Mouse (Mus musculus): Measurements from ENCODE around the gene Ubtd1.

Ubtd1 gene

GRCm38 (mm10) chr19:42036357-42036756, 54.8 kb downstream of the Ubtd1 start:
- TF ChIP-seq CTCF (conservative IDR thresholded peaks at IDR 0.05; ENCODE audit: low read length) (no peak), NANOG (IDR thresholded peaks at IDR 0.05; ENCODE audit: borderline replicate concordance, low read length) (no peak)
- no peak overlapping the region for H3K4me3 ChIP-seq (replicated peaks; ENCODE audit: low read length)

GRCm38 (mm10) chr19:42037167-42037702, 55.7 kb downstream of the Ubtd1 start:
- Histone ChIP-seq H3K4me3 (replicated peaks; ENCODE audit: low read length) (no peak overlapping the region), H3K36me3 (ENCODE audit: insufficient read depth, low read length) (peaks cover 12% of the 10 kb centered on the region), H3K4me1 (replicated peaks; ENCODE audit: low read depth, low read length) (peaks cover 38% of the 10 kb centered on the region), H3K27me3 (ENCODE audit: insufficient read depth, low read length) (peaks cover 28% of the 10 kb centered on the region), H3K9me3 (ENCODE audit: low read length) (no peaks in the 10 kb centered on the region)
- TF ChIP-seq CTCF (conservative IDR thresholded peaks at IDR 0.05; ENCODE audit: low read length) (no peak), NANOG (IDR thresholded peaks at IDR 0.05; ENCODE audit: borderline replicate concordance, low read length) (no peak), POU5F1 (IDR thresholded peaks at IDR 0.05; ENCODE audit: borderline replicate concordance, low read length) (no peak)

More at GRCm38 (mm10) chr19:42036357-42036756, 54.8 kb downstream of the Ubtd1 start:
- no peaks in the 10 kb centered on the region for H3K9me3 ChIP-seq (ENCODE audit: low read length)
- H3K27me3 ChIP-seq (ENCODE audit: insufficient read depth, low read length) = peaks cover 19% of the 10 kb centered on the region
- peaks cover 38% of the 10 kb centered on the region for H3K4me1 ChIP-seq (replicated peaks; ENCODE audit: low read depth, low read length)
- H3K36me3 ChIP-seq (ENCODE audit: insufficient read depth, low read length) = peaks cover 18% of the 10 kb centered on the region

GRCm38 (mm10) chr19:42038310-42038709, 56.7 kb downstream of the Ubtd1 start:
- H3K4me1 ChIP-seq (replicated peaks; ENCODE audit: low read depth, low read length) = peaks cover 36% of the 10 kb centered on the region
- TF ChIP-seq POU5F1 (IDR thresholded peaks at IDR 0.05; ENCODE audit: borderline replicate concordance, low read length) (no peak), CTCF (conservative IDR thresholded peaks at IDR 0.05; ENCODE audit: low read length) (no peak), NANOG (IDR thresholded peaks at IDR 0.05; ENCODE audit: borderline replicate concordance, low read length) (no peak)
- H3K9me3 ChIP-seq (ENCODE audit: low read length) = no peaks in the 10 kb centered on the region
- H3K27me3 ChIP-seq (ENCODE audit: insufficient read depth, low read length) = peaks cover 32% of the 10 kb centered on the region
- no peak overlapping the region for H3K4me3 ChIP-seq (replicated peaks; ENCODE audit: low read length)
- peaks cover 10% of the 10 kb centered on the region for H3K36me3 ChIP-seq (ENCODE audit: insufficient read depth, low read length)

GRCm38 (mm10) chr19:42043988-42044387, 62.4 kb downstream of the Ubtd1 start:
- no peak overlapping the region for H3K4me3 ChIP-seq (replicated peaks; ENCODE audit: low read length)
- H3K27me3 ChIP-seq (ENCODE audit: insufficient read depth, low read length) = peaks cover 68% of the 10 kb centered on the region
- no peaks in the 10 kb centered on the region for H3K9me3 ChIP-seq (ENCODE audit: low read length)
- H3K36me3 ChIP-seq (ENCODE audit: insufficient read depth, low read length) = no peaks in the 10 kb centered on the region
- H3K4me1 ChIP-seq (replicated peaks; ENCODE audit: low read depth, low read length) = peaks cover 28% of the 10 kb centered on the region
- TF ChIP-seq CTCF (conservative IDR thresholded peaks at IDR 0.05; ENCODE audit: low read length) (no peak), POU5F1 (IDR thresholded peaks at IDR 0.05; ENCODE audit: borderline replicate concordance, low read length) (no peak), NANOG (IDR thresholded peaks at IDR 0.05; ENCODE audit: borderline replicate concordance, low read length) (no peak)

GRCm38 (mm10) chr19:42045269-42046102, 63.9 kb downstream of the Ubtd1 start, which contains the start of gene Hoga1:
TSS of gene Hoga1 (plus strand) at chr19:42045610.
- TF ChIP-seq CTCF (conservative IDR thresholded peaks at IDR 0.05; ENCODE audit: low read length) = peak; percentile 55
- no peak for TF ChIP-seq NANOG (IDR thresholded peaks at IDR 0.05; ENCODE audit: borderline replicate concordance, low read length)
- TF ChIP-seq POU5F1 (IDR thresholded peaks at IDR 0.05; ENCODE audit: borderline replicate concordance, low read length) = no peak
- no peaks in the 10 kb centered on the region for H3K9me3 ChIP-seq (ENCODE audit: low read length)
- no peaks in the 10 kb centered on the region for H3K36me3 ChIP-seq (ENCODE audit: insufficient read depth, low read length)

GRCm38 (mm10) chr19:42050251-42050650, 68.7 kb downstream of the Ubtd1 start:
- Histone ChIP-seq H3K36me3 (ENCODE audit: insufficient read depth, low read length) (no peaks in the 10 kb centered on the region), H3K9me3 (ENCODE audit: low read length) (no peaks in the 10 kb centered on the region), H3K4me3 (replicated peaks; ENCODE audit: low read length) (no peak overlapping the region), H3K4me1 (replicated peaks; ENCODE audit: low read depth, low read length) (peaks cover 34% of the 10 kb centered on the region), H3K27me3 (ENCODE audit: insufficient read depth, low read length) (peaks cover 28% of the 10 kb centered on the region)
- no peak for TF ChIP-seq CTCF (conservative IDR thresholded peaks at IDR 0.05; ENCODE audit: low read length)
- no peak for TF ChIP-seq POU5F1 (IDR thresholded peaks at IDR 0.05; ENCODE audit: borderline replicate concordance, low read length)
- no peak for TF ChIP-seq NANOG (IDR thresholded peaks at IDR 0.05; ENCODE audit: borderline replicate concordance, low read length)

More at GRCm38 (mm10) chr19:42045269-42046102, 63.9 kb downstream of the Ubtd1 start, which contains the start of gene Hoga1:
- Histone ChIP-seq H3K4me3 (replicated peaks; ENCODE audit: low read length) (peak within 1 kb of the TSS; percentile 68), H3K4me1 (replicated peaks; ENCODE audit: low read depth, low read length) (peaks cover 20% of the 10 kb centered on the region), H3K27me3 (ENCODE audit: insufficient read depth, low read length) (peaks cover 59% of the 10 kb centered on the region)

GRCm38 (mm10) chr19:42051351-42051750, 69.8 kb downstream of the Ubtd1 start:
- no peak for TF ChIP-seq CTCF (conservative IDR thresholded peaks at IDR 0.05; ENCODE audit: low read length)
- TF ChIP-seq POU5F1 (IDR thresholded peaks at IDR 0.05; ENCODE audit: borderline replicate concordance, low read length) = no peak
- no peak for TF ChIP-seq NANOG (IDR thresholded peaks at IDR 0.05; ENCODE audit: borderline replicate concordance, low read length)
- no peaks in the 10 kb centered on the region for H3K36me3 ChIP-seq (ENCODE audit: insufficient read depth, low read length)
- no peak overlapping the region for H3K4me3 ChIP-seq (replicated peaks; ENCODE audit: low read length)
- H3K27me3 ChIP-seq (ENCODE audit: insufficient read depth, low read length) = peaks cover 19% of the 10 kb centered on the region
- peaks cover 23% of the 10 kb centered on the region for H3K4me1 ChIP-seq (replicated peaks; ENCODE audit: low read depth, low read length)
- no peaks in the 10 kb centered on the region for H3K9me3 ChIP-seq (ENCODE audit: low read length)

- Histone ChIP-seq H3K36me3 (ENCODE audit: insufficient read depth, low read length) (no peaks in the 10 kb centered on the region), H3K4me1 (replicated peaks; ENCODE audit: low read depth, low read length) (peaks cover 21% of the 10 kb centered on the region), H3K4me3 (replicated peaks; ENCODE audit: low read length) (no peak within 1 kb of the TSS), H3K9me3 (ENCODE audit: low read length) (no peaks in the 10 kb centered on the region), H3K27me3 (ENCODE audit: insufficient read depth, low read length) (peaks cover 17% of the 10 kb centered on the region)
- TF ChIP-seq POU5F1 (IDR thresholded peaks at IDR 0.05; ENCODE audit: borderline replicate concordance, low read length) = no peak
- TF ChIP-seq CTCF (conservative IDR thresholded peaks at IDR 0.05; ENCODE audit: low read length) = no peak
- TF ChIP-seq NANOG (IDR thresholded peaks at IDR 0.05; ENCODE audit: borderline replicate concordance, low read length) = no peak
Observed at GRCm38 (mm10) chr19:42051948-42052347, 70.4 kb downstream of the Ubtd1 start, which contains the start of gene 4933411K16Rik. TSS of gene 4933411K16Rik (plus strand) at chr19:42052248.

Data from E14TG2a.4 (cell line).